In genomic region chr4:57677916-57678315, GRCm38 (mm10) we compare ENCODE assay signal across 19 mouse cellular contexts.
"Had no signal": no experiment of that assay in that cellular context is flagged by ENCODE, and none has a peak within 500 bp of the region (broad histone marks: within the 10 kb centered on the region; RNA-seq: fewer than 3 reads in every experiment).

No protein-coding gene starts in this region.

- H3K4me3 ChIP-seq: lung, embryonic 15.5 days; midbrain, embryonic 13.5 days; myocyte; neural tube, embryonic 13.5 days; neural tube, embryonic 15.5 days had no signal

- H3K4me2 ChIP-seq: lung, embryonic 15.5 days; midbrain, embryonic 11.5 days; midbrain, embryonic 13.5 days; neural tube, embryonic 13.5 days; neural tube, embryonic 15.5 days had no signal

- H3K36me3 ChIP-seq: lung, embryonic 15.5 days; midbrain, embryonic 13.5 days; neural tube, embryonic 13.5 days; neural tube, embryonic 15.5 days had no signal

- H3K9me3 ChIP-seq: lung, embryonic 15.5 days; midbrain, embryonic 13.5 days; neural tube, embryonic 13.5 days; neural tube, embryonic 15.5 days had no signal

- DNase-seq: lung, adult 18-20 months; lung, postnatal 10 days; lung, postnatal 36 days; retina, postnatal 1 day; right cerebral cortex, adult 18-20 months; right cerebral cortex, postnatal 25 days; right cerebral cortex, postnatal 4 days; spleen, adult 18-20 months; thymus, adult 18-20 months; thymus, postnatal 14 days; thymus, postnatal 36 days had no signal

- H3K27ac ChIP-seq: liver, embryonic 14.5 days; lung, embryonic 15.5 days; midbrain, embryonic 13.5 days; neural tube, embryonic 13.5 days; neural tube, embryonic 15.5 days had no signal

- ATAC-seq: midbrain, embryonic 13.5 days; midbrain, embryonic 16.5 days had no signal

- H3K27me3 ChIP-seq: lung, embryonic 15.5 days; neural tube, embryonic 13.5 days; neural tube, embryonic 15.5 days had no signal

- H3K9ac ChIP-seq: liver, embryonic 14.5 days; lung, embryonic 15.5 days; midbrain, embryonic 13.5 days; neural tube, embryonic 13.5 days; neural tube, embryonic 15.5 days had no signal
